Mouse (Mus musculus): ENCODE results near the gene Cpne4. TPM values are rescaled to one million over a fixed set of nuclear protein-coding genes. Genes with fewer than 3 reads are reported as not detected.

The Cpne4 gene
- polyA plus RNA-seq, 1 experiment: not detected

DNA sequence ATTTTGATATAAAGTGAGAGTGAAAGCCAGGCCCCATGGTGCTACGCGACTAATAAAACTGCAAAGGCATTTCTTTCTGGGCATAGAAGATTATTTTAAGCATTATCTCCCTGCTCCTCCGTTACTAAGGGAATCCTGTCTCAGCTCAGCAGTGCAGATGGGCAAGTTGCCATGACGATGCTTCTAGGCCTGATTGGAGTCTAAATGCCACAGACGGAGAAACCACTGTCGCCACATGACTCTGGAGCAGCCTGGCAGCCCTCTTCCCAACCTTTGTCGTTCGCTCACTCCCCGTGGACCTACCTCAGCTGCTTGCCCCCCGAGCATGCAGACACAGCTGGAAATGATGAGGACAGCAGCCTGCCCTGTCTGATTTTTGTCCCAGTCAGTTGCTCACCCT, 501.3 kb downstream of the Cpne4 start:
- DNase-seq (ENCODE audit: low spot score): no peak

DNA sequence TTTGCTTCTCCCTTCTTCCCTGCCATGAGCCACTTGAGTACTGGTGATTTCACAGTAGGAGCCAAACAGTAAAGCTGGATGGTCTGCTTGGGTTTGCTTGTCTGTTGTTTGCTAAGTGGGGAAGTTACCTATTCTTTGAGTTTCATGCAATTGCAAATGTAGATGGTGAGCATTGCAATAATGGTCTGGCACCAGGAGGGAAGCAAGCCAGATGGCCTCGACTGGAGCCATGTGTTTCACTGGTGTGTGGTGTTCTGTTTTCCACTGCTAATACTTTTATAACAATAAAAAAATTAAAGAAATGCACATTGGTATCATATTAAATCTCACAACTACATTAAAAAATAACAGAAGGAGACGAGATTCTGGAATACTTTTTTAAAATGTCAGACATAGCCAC, 502.6 kb downstream of the Cpne4 start:
- DNase-seq (ENCODE audit: low spot score): no peak

DNA sequence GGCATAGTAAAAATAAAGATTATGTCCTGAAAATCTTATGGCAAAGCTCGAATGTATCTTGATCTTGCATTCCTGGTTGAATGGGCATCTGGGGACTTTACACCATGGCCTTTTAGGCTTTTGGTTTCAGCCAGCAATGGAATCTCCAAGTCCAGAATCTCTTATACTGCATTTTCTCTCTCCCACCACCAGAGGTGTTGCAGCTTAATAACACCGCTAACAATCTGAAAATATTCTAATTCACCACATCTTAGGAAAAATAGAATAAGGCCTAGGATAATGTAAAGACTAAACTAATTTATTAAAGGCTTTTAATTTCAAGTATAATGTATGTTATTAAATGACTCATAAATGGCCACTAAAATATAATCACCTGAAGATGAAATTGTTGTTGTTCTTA, 503.2 kb downstream of the Cpne4 start:
- DNase-seq (ENCODE audit: low spot score): no peak

DNA sequence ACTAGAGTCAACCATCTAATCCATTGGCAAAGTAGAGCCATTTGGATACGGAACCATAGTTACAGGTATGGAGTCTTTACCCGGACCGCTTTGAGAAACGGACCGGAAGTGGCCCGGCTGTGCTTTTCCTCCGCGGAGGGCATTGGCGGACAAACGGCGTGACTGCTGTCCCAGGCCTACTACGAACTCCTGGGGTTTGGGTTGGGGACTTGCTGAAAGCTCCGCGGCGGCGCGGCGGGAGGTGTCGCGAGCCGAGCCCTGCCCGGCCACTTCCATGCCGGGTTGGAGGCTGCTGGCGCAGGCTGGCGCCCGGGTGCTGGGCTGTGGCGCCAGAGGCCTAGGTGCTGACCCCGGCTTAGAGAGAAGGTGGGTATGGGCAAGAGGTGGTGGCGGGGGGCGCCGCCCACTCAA, 506.1 kb downstream of the Cpne4 start, which contains the start of gene Mrpl3:
Mrpl3 (plus strand) TSS at position 93 of the 411 bp plus-strand sequence.
- peak; percentile 71 for DNase-seq (ENCODE audit: low spot score)

DNA sequence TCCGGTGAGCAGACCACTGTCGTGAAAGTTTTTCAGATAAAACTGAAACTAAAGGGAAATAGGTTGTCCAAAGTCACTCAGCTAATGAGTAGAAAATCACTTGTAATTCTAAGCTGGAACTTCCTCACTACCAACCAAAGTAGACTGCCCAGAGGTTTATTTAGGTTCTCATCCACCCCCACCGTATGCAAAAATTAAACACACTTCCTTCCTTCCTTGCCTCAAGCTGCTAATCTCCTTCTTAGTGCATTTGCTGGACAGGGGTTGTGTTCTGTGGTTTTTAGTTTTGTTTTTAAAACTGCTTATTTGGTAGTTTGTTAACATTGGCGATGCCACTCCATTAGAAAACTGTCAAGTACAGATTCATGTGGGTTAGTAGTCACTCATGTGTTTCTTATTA, 506.7 kb downstream of the Cpne4 start:
- DNase-seq (ENCODE audit: low spot score): no peak

DNA sequence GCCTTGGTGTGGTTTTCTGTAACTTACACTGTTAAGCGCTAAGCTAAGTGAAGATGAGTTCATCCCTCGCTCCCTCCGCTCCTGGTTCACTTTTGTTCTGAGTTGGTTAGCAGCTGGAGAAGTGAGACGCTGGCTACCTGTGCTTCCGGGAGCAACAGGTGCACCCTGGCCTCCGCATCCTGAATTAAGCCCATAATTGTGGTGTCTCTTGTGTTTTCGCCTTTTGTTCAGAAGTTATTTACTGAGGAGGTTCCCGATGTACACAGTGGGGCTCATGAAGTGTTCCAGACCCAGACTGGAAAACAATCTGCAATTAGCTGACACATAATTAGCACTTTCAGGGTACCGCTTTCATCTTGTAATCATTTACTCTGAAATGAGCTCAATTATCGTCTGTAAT, 522.0 kb downstream of the Cpne4 start:
- no peak for DNase-seq (ENCODE audit: low spot score)

DNA sequence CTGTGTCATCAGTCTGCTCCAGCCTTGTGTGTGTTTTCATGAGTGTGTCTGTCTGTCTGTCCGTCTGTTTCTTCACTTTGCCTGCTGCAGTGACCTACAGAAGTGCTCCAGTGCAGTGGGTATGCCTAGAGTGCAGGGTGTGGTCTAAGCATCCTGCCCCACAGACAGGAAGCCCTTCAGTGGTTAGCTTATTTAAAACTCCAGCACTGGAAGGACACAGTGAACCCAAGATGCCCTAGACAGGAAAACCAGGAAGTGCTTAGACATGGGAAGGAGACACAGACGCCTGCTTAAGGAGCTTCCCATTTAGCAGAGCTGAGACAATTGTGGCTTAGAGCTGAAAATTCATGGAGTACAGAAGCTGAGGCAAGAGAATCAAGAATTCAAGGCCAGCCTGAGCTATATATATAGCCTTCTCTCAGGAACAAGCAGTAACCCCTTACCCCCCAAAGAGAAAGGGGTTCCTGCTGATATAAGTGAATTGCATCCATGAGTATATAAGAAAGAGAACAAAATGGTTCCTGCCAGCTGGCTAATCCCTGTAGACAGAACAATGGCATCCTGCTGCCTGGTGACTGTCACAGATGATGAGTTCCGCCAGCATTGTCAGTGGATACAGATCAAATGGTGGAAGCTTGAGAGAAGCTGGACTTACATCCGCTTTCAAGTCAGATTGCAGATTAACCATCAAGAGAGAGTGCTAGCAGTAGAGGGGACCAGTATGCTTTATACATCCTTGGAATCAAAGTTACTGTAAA, 526.1 kb downstream of the Cpne4 start:
- DNase-seq (ENCODE audit: low spot score): no peak

DNA sequence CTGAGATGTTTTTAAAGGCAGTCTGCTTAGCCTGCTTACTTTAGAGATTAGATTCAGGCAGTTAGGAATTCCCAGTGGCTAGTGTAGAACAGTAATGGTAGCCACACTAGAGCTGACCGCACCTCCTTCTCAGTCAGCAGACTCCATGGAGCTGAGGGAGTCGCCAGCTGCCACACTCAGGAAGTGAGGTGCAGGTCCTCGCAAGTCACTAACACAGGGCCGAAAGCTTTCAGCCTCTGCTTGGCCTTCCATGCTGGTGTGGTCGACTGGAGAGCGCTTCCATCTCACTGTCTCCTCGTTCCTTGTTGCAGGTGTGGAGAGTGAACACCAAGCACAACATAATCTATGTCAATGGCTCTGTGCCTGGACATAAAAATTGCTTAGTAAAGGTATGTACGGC, 527.8 kb downstream of the Cpne4 start:
- no peak for DNase-seq (ENCODE audit: low spot score)

DNA sequence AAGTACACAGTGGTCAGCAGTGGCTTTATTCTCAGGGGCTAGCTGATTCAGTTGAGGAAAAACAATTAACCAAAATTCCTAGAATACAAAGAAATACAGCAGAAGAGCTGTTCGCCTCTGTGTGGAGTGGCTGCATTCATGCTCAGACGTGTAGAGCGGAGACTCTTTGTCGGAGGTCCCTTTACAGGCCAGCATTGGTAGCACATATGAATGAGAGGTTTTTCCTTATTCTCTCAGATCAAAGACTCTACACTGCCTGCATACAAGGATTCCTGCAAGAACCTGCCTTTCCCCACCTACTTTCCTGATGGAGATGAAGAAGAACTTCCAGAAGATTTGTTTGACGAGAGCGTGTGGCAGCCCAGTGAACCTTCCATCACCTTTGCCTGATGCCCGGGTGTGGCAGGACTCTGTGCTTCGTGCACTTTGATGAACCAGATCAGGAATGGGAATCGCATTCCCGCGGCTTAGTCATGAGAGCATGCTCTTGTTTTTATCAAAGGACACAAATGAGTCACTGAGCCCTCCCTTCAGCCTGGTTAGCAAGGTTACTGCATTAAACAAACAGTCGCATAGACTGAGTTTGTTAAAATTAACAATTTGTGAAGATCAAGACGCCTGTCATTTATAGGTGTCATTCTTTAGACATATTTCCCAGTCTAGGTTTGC, 529.8 kb downstream of the Cpne4 start:
- DNase-seq (ENCODE audit: low spot score): no peak

DNA sequence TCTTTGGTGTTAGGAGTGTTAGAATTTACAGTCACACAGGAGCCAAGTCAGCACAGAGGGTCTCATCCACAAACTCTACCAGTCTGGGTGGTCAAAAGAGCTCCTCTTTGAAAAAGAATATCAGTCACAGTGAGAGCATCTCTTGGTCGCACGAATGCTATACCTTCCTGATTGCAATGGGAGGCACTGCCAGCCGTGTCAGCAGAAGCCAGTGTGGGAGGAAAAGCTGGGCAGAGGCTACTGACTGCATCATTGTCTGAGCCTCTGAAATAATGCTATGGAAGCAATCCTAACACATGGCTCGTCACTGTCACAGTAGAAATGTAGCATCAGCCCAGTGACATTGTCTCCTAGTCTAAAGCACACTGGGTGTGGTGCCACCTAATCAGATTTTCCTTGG, 531.4 kb downstream of the Cpne4 start:
- no peak for DNase-seq (ENCODE audit: low spot score)

DNA sequence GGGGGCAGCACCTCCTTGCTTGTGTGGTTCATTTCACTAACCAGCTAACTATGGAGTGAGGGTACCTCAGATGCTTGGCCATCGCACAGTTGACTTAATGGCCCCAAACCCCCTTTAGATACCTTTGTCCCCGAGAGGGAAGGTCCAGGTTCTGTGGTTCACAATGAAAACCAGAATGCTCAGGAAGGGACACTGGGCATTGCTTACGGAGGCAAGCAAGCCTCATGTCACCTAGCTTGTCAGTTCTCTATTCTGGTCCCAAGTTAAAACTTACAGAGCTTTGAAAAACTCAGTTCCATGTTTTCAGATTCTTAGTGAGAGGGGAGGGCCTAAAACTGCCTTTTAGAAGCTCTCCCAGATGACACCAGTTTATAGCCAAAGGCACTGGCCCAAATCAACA, 533.2 kb downstream of the Cpne4 start:
- no peak for DNase-seq (ENCODE audit: low spot score)

Other genes with a start within 250 kb of the Cpne4 start
- gene Acpp, start 209.5 kb upstream of the Cpne4 start, polyA plus RNA-seq (2012; rRNA removed): 4.7 and 5.1 TPM in 2 replicates

All from urinary bladder, adult 2 months (tissue).